ENCODE assay signal across 27 mouse cellular contexts in the genomic region with DNA sequence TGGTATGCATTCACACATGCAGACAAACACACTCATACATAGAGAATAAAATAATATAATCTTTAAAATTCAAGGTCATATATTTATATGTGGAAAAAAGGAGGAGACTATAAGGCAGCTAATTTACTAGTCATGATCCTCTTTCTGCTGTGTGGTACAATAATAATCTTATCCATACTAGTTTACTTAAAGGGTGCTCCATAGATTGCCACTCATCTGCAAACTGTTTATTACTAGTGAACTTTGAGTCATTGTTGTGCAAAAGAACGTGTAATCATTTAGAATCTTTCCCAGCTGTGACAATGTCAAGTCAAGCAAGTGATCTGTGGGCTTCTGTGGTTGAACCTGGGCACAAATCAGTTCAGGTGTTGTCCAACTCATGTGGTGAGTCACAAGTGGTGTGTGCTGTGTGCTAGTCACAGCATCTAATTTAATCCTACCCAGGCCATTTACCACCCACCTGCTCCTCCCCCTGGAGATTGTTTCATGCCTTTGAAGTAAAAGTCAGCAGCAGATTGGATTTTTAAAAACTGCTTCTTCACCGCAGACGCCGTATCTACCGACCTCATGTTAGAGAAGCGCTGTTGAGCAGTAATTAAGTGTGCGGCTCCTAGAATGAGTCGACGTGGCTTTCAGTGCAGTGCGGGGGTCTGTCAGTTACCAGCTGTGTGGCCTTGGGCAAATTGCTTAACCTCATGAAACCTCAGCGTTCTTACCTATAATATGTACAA. TPM values are rescaled to one million over a fixed set of nuclear protein-coding genes. Genes with fewer than 3 reads are reported as not detected.
DNase-seq lines count a peak whose midpoint lies in the region; TF ChIP-seq lines count a peak whose summit lies in the region.
"Had no signal": no experiment of that assay in that cellular context is flagged by ENCODE, and none has a peak within 500 bp of the region (broad histone marks: within the 10 kb centered on the region; RNA-seq: fewer than 3 reads in every experiment).

No protein-coding gene starts in this region.

- TF ChIP-seq CTCF in olfactory bulb, adult 2 months (IDR thresholded peaks at IDR 0.05; ENCODE audit: insufficient read depth, low read depth, low read length), result no peak

- peak; percentile 6 to 40 for DNase-seq in left cerebral cortex, postnatal 25 days (ENCODE audit: low spot score in 2 of 2)
- no peak for DNase-seq in left cerebral cortex, postnatal 14 days (ENCODE audit: low spot score in 2 of 2)
- peak; percentile 36 for DNase-seq in right cerebral cortex, adult 18-20 months
- DNase-seq in right cerebral cortex, postnatal 25 days, result no peak
- peak; percentile 65 for DNase-seq in induced T-regulatory cell, adult 2 months (ENCODE audit: low read depth)
- DNase-seq in cerebellum, adult 18-20 months, result no peak
- DNase-seq in lung, postnatal 36 days, result no peak
- DNase-seq: adrenal gland, adult 8-10 months; cerebellum, adult 11 months; cerebellum, postnatal 10 days; forebrain, postnatal 0 days; heart, postnatal 10 days; kidney, adult 18-20 months; kidney, postnatal 36 days; right cerebral cortex, postnatal 4 days; thymus, adult 2 months had no signal

- H3K4me1 ChIP-seq in olfactory bulb, adult 2 months (ENCODE audit: control insufficient read depth, insufficient read depth, low read length), result peaks cover 4% of the 10 kb centered on the region

- no peak for TF ChIP-seq POLR2A in olfactory bulb, adult 2 months (IDR thresholded peaks at IDR 0.05; ENCODE audit: insufficient read depth, low read depth, low read length)

- intact Hi-C loops in left cerebral cortex, postnatal 25 days (cut with DNase I), result no loop called here
- intact Hi-C loops in left cerebral cortex, postnatal 14 days (cut with DNase I), result loop anchor here (10.0 kb wide), 1 partner anchor 88 kb away; no protein-coding TSS in a partner anchor

- H3K4me3 ChIP-seq in olfactory bulb, adult 2 months (ENCODE audit: insufficient read depth, low read depth, low read length), result no peak overlapping the region
- H3K4me3 ChIP-seq: embryonic facial prominence, embryonic 13.5 days; forebrain, embryonic 10.5 days; heart, embryonic 13.5 days; hindbrain, embryonic 10.5 days; kidney, embryonic 15.5 days; limb, embryonic 10.5 days; limb, embryonic 15.5 days; lung, embryonic 15.5 days; midbrain, embryonic 12.5 days; neural tube, embryonic 13.5 days had no signal

- WGBS in olfactory bulb, adult 2 months, result 34% methylated on average over 11 of the region's 11 CpGs

- peak overlapping the region; percentile 51; the same call in 1 of the 2 replicates for H3K27ac ChIP-seq in olfactory bulb, adult 2 months (ENCODE audit: insufficient read depth, low read depth, low read length)
- H3K27ac ChIP-seq: embryonic facial prominence, embryonic 13.5 days; forebrain, embryonic 10.5 days; heart, embryonic 13.5 days; hindbrain, embryonic 10.5 days; kidney, embryonic 15.5 days; limb, embryonic 10.5 days; limb, embryonic 15.5 days; lung, embryonic 15.5 days; midbrain, embryonic 12.5 days; neural tube, embryonic 13.5 days had no signal

RNA-seq across cellular contexts. Expression of gene Rap1a, which starts 5.5 kb away (rescaled TPM):
- 10 to 100 TPM; 71.5 to 76.4 TPM for total RNA-seq in left cerebral cortex, postnatal 25 days (2021)
- total RNA-seq in left cerebral cortex, postnatal 14 days (2021), result 10 to 100 TPM; 76.5 to 84.1 TPM
- polyA plus RNA-seq in olfactory bulb, adult 2 months (2012; ENCODE audit: insufficient read depth, insufficient read length, low replicate concordance, missing spikeins), result not detected in 2 replicates

Comparison
In these comparisons a context has a peak if more than half of its experiments do, and no peak if none do; other contexts are left out.
1. DNase-seq: peak in left cerebral cortex, postnatal 25 days (2 of 2), right cerebral cortex, adult 18-20 months (single experiment) and induced T-regulatory cell, adult 2 months (single experiment); none in left cerebral cortex, postnatal 14 days (0 of 2), right cerebral cortex, postnatal 25 days (single experiment), cerebellum, adult 18-20 months (0 of 2) and lung, postnatal 36 days (single experiment).